Mouse (Mus musculus) mouse embryonic stem cell (cell line): Measurements from ENCODE around the gene Mepce.
"Not testable (repeated sequence)": the region's sequence is repeated elsewhere in the genome, so short reads cannot be mapped to it uniquely, and the experiment has no call there.

Experiments
- in situ Hi-C, 2 experiments: fragments of 300-500 bp; cut with MboI; formaldehyde crosslinking; loops; 1 replicate in 1 of 2; 3 replicates in 1 of 2; pipeline ENCODE4 v1.14.3; 2019 to 2020; ENCODE audit warnings: low sequenced_read_pairs in 2 of 2, low pct_unique_long_range_greater_than_20kb in 1 of 2, mixed read lengths in 1 of 2; ENCODE audit not compliant: unreplicated experiment in 1 of 2

The Mepce gene

GRCm38 (mm10) chr5:137787151-137787928 lies at the start of gene Mepce, which contains the start of gene Zcwpw1:
Mepce (minus strand) TSS chr5:137787655.
Zcwpw1 (plus strand) TSS chr5:137787798.
- in situ Hi-C loops: no loop called here

- in situ Hi-C loops: not testable (repeated sequence)
Measured at GRCm38 (mm10) chr5:137837110-137837509, 49.7 kb upstream of the Mepce start.

GRCm38 (mm10) chr5:137836611-137837010 lies 49.2 kb upstream of the Mepce start:
- in situ Hi-C loops: no loop called here

- in situ Hi-C loops: not testable (repeated sequence)
Measured at GRCm38 (mm10) chr5:137835966-137836520, 48.6 kb upstream of the Mepce start, which contains the start of gene Pilra. Pilra (minus strand) TSS chr5:137836281.

- in situ Hi-C loops: no loop called here
Measured at GRCm38 (mm10) chr5:137833500-137833899, 46.0 kb upstream of the Mepce start.

- in situ Hi-C loops: no loop called here
Measured at GRCm38 (mm10) chr5:137831506-137831905, 44.1 kb upstream of the Mepce start.

GRCm38 (mm10) chr5:137831106-137831505 lies 43.7 kb upstream of the Mepce start:
- in situ Hi-C loops: no loop called here

GRCm38 (mm10) chr5:137830238-137830637 lies 42.8 kb upstream of the Mepce start:
- in situ Hi-C loops: no loop called here

- in situ Hi-C loops: no loop called here
Measured at GRCm38 (mm10) chr5:137828694-137829093, 41.2 kb upstream of the Mepce start.

- in situ Hi-C loops: no loop called here
Measured at GRCm38 (mm10) chr5:137826421-137826820, 39.0 kb upstream of the Mepce start.

- in situ Hi-C loops: no loop called here
Measured at GRCm38 (mm10) chr5:137825971-137826370, 38.5 kb upstream of the Mepce start.

GRCm38 (mm10) chr5:137825030-137825429 lies 37.6 kb upstream of the Mepce start:
- in situ Hi-C loops: no loop called here

- in situ Hi-C loops: loop anchor here in 1 of 2 experiments (25.0 kb wide), 1 partner anchor 389 kb away; no protein-coding TSS in a partner anchor
Measured at GRCm38 (mm10) chr5:137823455-137824045, 36.1 kb upstream of the Mepce start.

GRCm38 (mm10) chr5:137822602-137823001 lies 35.1 kb upstream of the Mepce start:
- in situ Hi-C loops: loop anchor here in 1 of 2 experiments (25.0 kb wide), 1 partner anchor 390 kb away; no protein-coding TSS in a partner anchor

GRCm38 (mm10) chr5:137822126-137822525 lies 34.7 kb upstream of the Mepce start:
- in situ Hi-C loops: loop anchor here in 1 of 2 experiments (25.0 kb wide), 1 partner anchor 390 kb away; no protein-coding TSS in a partner anchor

GRCm38 (mm10) chr5:137817466-137818222 lies 30.2 kb upstream of the Mepce start:
- in situ Hi-C loops: loop anchor here in 1 of 2 experiments (25.0 kb wide), 1 partner anchor 395 kb away; no protein-coding TSS in a partner anchor

GRCm38 (mm10) chr5:137808316-137808715 lies 20.9 kb upstream of the Mepce start:
- in situ Hi-C loops: loop anchor here in 1 of 2 experiments (25.0 kb wide), 1 partner anchor 404 kb away; no protein-coding TSS in a partner anchor

GRCm38 (mm10) chr5:137806158-137806557 lies 18.7 kb upstream of the Mepce start:
- in situ Hi-C loops: loop anchor here in 1 of 2 experiments (25.0 kb wide), 1 partner anchor 406 kb away; no protein-coding TSS in a partner anchor
